Mouse (Mus musculus) thymus, postnatal 25 days (tissue): Measurements from ENCODE around the gene Phactr2.

ENCODE experiments used
- DNase-seq: peaks from one replicate; pipeline ENCODE4 v3.0.0; 2022

Phactr2 gene

GRCm38 (mm10) chr10:13446791-13447249 lies 27.4 kb downstream of the Phactr2 start:
- no peak for DNase-seq

GRCm38 (mm10) chr10:13444257-13444656 lies 30.0 kb downstream of the Phactr2 start:
- DNase-seq, result no peak

DNA sequence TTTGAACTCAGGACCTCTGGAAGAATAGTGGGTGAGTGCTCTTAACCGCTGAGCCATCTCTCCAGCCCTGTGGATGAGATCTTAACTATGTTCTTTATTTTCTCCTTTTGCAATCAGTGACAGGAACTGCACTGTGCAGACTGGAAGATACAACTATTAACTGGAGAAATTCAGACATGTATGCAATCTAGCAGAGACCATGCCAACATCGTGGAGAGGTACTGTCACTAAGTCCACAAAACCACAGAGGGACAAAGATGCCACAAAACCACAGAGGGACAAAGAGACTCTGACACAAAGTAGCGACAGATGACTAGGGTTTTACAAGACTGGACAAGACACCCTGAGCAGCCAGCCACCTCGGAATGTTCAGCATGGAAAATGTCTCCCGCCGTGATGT lies 30.6 kb downstream of the Phactr2 start:
- DNase-seq, result no peak

DNA sequence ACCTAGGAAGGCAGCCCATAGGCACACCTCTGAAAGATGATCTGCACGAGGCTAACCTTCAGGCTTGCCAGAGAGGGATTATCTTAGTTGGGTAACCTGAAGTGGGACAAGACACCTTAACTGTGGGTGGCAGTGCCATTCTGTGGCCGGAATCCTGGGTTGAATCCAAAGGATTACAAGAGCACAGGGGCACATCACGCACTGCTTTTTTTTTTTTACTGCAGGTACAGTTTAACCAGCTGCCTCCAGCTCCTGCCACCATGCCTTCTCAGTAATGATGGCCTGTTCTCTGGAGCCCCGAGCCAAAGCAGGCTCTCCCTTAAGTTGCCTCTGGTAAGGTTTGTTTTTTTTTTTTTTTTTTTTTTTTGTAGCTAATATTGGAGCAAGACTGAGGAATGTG lies 33.9 kb downstream of the Phactr2 start:
- DNase-seq, result no peak

DNA sequence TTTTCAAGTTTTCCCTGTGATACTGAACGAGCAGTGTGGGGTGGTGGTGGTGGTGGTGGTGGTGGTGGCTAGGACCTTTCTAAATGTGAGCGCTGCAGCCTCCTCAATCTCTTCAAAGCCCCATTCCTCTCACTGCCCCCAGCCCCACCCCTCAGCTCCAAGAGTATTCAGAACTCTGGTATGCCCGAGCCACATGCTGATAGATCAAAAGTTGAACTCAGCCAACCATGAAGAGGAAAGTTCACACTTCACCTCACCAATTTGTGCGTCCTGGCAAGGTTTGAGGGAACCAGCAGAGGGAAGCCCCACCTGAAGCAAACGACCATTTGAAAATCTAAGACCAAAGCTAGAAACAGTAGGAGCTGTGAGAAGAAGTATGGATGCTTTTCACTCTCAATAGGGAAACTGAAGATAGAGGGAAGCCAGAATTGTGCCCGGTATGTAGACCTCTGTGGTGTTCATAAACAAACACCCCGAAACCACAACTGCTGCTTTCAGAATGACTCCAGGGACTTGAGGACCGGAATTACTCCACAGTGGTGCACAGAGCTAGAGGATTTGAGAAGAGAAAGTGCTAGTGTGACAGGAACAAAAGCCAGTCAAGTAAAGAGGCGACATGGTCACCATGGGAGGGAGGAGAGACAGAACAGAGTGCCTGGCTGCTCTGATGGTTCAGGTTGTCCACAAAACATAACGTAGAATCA lies 35.9 kb downstream of the Phactr2 start:
- no peak for DNase-seq

GRCm38 (mm10) chr10:13437011-13437410 lies 37.2 kb downstream of the Phactr2 start:
- no peak for DNase-seq

DNA sequence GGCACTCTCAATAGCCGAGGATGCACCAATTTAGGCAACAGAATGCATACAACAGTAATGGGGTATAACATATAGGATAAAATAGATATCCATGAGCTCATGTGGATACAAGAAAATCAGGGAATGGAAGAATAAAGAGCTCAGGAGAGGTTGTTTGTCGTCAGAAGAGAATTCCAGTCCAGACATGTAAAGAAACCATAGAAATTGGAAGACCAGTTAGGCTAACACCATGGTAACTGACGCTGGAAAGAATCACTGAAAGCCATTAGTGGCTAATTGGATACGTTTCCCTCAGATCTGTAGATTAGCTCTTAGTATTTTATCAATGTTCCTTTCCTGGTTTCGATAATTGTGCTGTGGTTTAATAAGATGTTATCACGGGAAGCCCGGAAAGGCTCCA lies 41.2 kb downstream of the Phactr2 start:
- DNase-seq, result no peak

DNA sequence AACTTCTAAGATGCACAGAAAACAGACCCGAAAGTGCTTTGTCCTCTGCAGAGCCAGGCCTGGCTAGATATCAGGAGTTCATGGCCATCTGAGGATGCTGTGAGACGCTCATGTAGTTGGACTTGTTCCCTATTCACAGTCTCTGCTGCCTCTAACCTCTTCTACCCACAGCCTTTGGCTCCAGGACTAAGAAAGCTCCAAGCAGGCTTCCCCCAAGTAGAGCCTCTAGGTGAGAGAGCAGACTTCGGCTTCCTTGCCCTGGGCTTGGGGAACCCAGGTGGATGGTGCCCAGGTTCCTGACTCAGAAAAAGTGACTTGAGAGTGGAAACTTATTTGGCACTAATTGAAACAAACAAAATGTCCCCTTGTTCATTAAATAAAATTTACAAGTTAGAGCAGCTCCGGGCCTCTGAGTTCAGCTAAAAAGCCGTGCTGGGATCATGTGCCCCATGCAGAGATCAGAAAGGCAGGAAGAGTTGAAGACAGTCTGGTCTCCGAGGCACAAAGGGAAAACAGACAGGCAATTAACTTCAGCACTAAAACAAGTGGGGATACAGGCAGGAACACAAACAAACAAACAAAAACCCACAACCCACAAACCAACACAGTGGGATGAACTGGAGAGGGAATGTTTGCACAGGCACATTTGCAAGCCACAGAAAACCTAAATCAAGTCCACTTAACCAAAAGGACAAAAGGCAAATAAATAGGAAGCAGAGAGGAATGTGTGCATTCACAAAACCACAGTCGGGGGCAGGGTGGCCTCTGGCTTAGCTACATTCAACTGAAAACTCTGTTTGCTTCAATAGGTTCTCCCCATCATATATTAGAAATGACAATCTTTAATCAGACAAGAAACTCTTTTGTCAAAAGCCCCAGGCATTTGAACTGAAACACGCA lies 42.3 kb downstream of the Phactr2 start:
- no peak for DNase-seq

DNA sequence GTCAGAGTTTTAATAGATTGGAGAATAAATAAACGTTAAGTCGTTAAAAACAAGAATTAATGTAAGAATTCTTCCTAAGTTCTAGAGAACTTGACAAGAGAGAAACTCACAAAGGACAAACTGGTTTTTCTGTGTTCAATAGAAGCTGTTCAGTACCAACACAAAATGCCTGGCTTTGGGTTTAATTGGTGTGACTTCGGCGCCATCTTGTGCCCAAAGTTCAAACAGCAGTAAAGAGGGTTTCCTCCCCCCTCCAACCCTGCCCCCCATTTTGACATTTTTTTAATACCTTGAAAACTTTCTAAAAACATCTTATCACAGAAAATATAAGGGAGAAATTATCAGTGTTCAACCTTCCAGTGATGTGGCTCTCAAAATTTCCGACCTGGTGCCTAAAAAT lies 44.4 kb downstream of the Phactr2 start:
- DNase-seq, result peak; percentile 54

GRCm38 (mm10) chr10:13429240-13429639 lies 45.0 kb downstream of the Phactr2 start:
- DNase-seq, result no peak

GRCm38 (mm10) chr10:13428536-13428935 lies 45.7 kb downstream of the Phactr2 start:
- DNase-seq, result no peak

DNA sequence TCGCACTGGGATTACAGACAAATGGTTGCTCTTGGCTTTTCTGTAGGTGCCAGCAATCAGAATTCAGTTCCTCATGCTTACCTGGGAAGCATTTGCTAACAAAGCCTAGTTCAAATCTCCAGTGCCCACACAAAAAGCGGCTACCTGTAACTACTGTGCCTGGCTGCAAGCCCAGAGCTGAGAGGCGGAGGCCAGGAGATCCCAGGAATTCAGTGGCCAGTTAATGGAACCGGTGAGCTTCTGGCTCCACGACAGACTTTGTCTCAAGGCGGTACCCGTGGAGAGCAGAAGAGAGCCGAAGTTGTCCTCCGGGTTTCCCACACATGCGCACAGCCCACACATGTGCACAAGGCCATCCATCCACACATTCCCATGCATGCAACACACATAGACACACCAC lies 46.6 kb downstream of the Phactr2 start:
- DNase-seq, result no peak

DNA sequence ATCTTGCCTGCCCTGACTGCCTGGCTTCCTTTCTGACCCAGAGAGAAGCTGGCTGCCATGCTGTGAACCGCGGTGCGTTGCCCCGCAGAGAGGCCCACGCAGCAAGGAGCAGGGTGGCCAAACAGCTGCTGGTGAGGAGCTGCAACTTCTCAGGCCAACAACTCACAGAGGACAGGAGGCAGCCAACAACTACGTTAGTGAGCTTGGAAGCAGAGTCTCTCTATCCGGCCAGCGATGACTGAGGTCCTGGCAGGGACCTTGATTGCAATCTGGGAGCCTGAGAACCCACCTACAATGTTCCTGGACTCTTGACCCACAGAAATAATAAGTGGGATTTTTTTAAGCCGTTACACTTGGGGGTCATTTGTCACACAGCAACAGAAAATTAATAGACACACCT lies 49.0 kb downstream of the Phactr2 start:
- no peak for DNase-seq

GRCm38 (mm10) chr10:13424508-13424907 lies 49.7 kb downstream of the Phactr2 start:
- DNase-seq, result no peak

DNA sequence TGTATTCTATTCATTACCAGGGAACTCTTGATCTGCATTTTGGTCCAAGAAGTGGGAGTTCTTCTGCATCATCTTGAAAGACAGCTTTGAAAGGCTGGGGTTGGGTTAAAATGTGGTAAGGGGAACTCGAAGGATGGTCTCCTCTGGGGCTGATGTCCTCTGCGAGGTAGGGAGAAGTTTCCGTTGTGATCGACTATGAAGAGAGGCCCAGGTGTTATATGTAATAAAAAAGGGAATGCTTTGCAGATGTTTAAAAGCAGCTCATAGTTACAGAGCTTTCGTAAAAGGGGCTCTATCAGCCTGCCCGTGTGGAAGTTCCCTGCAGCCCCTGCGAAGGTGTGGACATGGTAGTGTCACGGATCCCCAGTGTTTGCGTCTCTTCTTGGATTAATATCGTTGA lies 50.2 kb downstream of the Phactr2 start:
- DNase-seq, result no peak

DNA sequence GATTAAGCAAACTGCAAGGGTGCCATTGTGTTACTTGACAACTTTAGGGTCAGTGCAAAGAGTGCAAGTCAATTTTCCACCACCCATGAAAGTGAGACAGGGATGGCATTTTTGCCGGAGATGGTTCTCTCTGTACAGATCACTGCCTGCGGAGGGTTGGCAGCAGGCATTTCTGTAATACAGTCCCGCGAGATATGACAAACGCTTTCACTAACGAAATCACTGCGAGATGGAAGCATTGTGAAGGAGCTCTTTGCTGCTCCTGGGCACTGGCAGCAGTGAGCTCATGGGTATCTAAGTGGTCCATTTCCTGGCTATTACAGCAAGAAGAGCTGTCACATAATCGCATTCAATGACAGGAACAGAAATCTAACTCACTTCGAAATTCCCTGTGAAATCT lies 52.1 kb downstream of the Phactr2 start:
- no peak for DNase-seq

GRCm38 (mm10) chr10:13419246-13419645 lies 55.0 kb downstream of the Phactr2 start:
- no peak for DNase-seq

GRCm38 (mm10) chr10:13415489-13416104 lies 58.6 kb downstream of the Phactr2 start:
- no peak for DNase-seq

DNA sequence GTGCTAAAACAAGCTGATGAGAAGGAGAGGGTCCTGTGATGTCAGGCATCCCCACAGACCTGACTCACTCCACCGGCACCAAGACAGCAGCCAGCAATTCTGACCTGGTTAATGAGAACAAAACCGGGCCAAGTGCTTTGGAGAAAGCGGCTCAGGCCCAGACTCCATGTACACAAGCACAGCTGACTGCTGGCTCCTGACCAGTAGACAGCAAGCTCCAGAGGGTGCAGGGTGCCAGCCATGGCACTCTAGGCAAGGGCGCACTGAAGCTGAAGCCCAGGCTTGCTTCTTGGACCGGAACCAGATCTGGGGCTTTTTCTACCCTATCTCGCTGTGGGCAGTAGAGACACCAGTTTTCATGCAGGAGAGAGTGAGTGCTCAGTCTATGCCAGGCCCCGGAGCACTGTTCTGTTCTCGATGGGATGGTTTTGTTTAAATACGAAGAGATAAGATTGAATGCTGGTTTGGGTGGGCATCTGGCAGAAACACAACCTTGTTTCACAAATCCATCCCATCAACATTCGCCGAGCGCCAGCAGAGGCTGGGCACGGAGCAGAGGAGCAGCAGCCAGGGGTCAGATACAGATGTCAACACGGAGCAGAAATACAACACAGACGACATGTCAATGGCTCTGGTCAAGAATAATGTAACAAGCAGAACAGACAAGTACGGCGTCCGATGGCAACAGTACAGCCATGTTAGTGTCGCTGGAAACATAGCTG lies 61.8 kb downstream of the Phactr2 start:
- no peak for DNase-seq

DNA sequence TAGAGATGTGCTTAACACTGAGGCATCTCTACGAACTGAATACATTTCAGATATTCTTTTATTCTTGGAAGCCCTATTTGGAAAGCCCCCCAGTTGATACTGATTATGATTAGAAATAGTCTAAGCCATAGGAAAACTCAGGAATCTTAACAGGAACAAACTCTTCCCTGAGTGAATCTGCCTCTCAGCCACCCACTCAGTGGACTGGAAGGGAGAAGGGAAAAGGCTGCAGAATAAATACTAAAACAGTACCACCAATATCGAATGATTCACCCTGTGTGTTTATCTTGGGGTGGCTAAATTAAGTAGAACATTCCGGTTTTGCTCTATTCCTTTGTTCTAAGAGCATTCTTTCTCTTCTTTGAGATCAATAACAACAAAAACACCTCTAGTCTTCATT lies 63.2 kb downstream of the Phactr2 start:
- no peak for DNase-seq

GRCm38 (mm10) chr10:13401971-13402370 lies 72.2 kb downstream of the Phactr2 start:
- DNase-seq, result no peak

DNA sequence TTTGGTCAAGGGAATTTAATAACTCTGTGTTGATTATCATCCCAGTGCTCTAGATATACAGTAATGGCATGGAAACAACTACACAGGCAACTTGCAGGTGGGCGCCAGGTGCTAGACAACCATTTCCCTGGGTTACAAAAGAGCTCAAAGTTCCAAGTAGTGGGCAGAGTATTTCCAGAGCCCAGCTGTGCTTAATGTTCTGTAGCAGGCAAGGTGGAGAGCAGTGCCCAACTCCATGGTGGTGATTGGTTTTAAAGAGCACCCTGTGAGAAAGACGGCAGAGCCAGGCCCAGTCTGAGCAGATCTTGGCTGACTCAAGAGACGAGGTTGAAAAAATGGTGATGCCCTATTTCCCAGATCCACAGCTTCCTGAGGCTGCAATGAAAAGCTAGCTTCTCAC lies 78.5 kb downstream of the Phactr2 start:
- no peak for DNase-seq

DNA sequence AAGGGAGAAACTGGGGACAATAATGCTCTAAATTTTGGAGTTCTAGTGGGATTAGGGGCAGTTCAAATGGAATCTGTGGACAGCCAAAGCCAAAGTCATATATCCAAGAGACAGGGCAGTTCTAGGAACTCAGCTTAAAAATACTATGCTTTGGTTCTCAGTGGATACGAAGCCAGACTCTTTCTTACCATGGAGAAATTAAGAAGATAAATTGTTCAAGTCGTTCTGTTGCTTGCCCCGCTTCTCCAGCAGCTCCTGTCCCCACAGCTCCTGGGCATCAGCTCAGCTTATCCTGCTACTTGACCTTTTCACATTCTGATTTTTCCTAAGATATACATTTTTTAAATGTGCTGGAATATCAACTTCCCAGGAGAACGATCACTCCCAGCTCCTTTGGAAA lies 80.2 kb downstream of the Phactr2 start:
- DNase-seq, result no peak
